14 mouse cellular contexts compared by ENCODE assay signal in the genomic region with DNA sequence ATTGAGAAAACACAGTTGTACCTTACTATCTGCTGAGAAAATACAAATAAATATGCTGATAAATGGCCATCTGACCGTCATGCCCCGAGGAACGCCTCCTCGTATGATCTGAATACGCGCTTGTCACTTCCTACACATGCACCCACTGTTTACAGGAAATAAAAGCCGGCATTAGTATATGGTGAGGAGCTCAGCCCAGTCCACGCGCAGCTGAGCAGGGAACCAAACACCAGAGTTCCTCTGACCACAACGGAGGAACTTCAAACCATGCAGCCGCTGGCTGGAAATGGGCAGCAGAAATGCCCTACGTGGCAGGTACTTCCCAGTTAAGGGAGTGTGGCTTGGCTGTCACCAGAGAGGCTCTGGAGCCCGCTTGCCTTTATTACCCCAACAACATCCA. TPM values are rescaled to one million over a fixed set of nuclear protein-coding genes. Genes with fewer than 3 reads are reported as not detected.
DNase-seq lines count a peak whose midpoint lies in the region; ATAC-seq lines count a peak whose summit lies in the region.
"Had no signal": no experiment of that assay in that cellular context is flagged by ENCODE, and none has a peak within 500 bp of the region (broad histone marks: within the 10 kb centered on the region; RNA-seq: fewer than 3 reads in every experiment).

No protein-coding gene starts in this region.

- peak; percentile 78 for ATAC-seq in granulocyte monocyte progenitor cell, adult 5-6 weeks (replicated peaks; ENCODE audit: poor library complexity, severe bottlenecking)
- ATAC-seq in megakaryocyte progenitor cell, adult 5-6 weeks (replicated peaks; ENCODE audit: poor library complexity): peak; percentile 70
- ATAC-seq in neutrophil, adult 5-6 weeks (ENCODE audit: extremely low read depth, insufficient number of reproducible peaks, low FRiP score, poor library complexity, severe bottlenecking): peak; percentile 33; the same call in 1 of the 2 replicates

- peak; percentile 60 for DNase-seq in 416B (ENCODE audit: low read depth)
- peak; percentile 36 for DNase-seq in T-cell, adult 2 months (ENCODE audit: low spot score)
- peak; percentile 47 for DNase-seq in induced T-regulatory cell, adult 2 months (ENCODE audit: low read depth)

RNA-seq across cellular contexts. Expression of gene Gm10428, which starts 3.5 kb away (rescaled TPM):
- total RNA-seq in granulocyte monocyte progenitor cell, adult 5-6 weeks (2014; fragmentation: Nextera tagmentation): not detected in 2 replicates
- not detected in 2 replicates for total RNA-seq in granulocyte monocyte progenitor cell, adult 5-6 weeks (2017)
- not detected in 2 replicates for total RNA-seq in megakaryocyte progenitor cell, adult 5-6 weeks (2015)
- not detected in 2 replicates for total RNA-seq in megakaryocyte progenitor cell, adult 5-6 weeks (2017)
- total RNA-seq in neutrophil, adult 5-6 weeks (2017): not detected in 2 replicates
- total RNA-seq: adrenal gland, adult 2 months; adrenal gland, postnatal 14 days; adrenal gland, postnatal 4 days; ES-E14; gastrocnemius, adult 8-10 months; gastrocnemius, postnatal 25 days; heart, adult 8-10 months; heart, postnatal 25 days had no signal

RNA-seq across cellular contexts. Expression of gene Zfp287, which starts 17.7 kb away (rescaled TPM):
- 1.1 and 2.5 TPM in 2 replicates for total RNA-seq in granulocyte monocyte progenitor cell, adult 5-6 weeks (2014; fragmentation: Nextera tagmentation)
- 0.56 and 1.9 TPM in 2 replicates for total RNA-seq in granulocyte monocyte progenitor cell, adult 5-6 weeks (2017)
- total RNA-seq in megakaryocyte progenitor cell, adult 5-6 weeks (2015): 1.3 and 1.9 TPM in 2 replicates
- total RNA-seq in megakaryocyte progenitor cell, adult 5-6 weeks (2017): 0.50 and 1.2 TPM in 2 replicates
- 10.6 and 12.8 TPM in 2 replicates for total RNA-seq in neutrophil, adult 5-6 weeks (2017)

RNA-seq across cellular contexts. Expression of gene Zfp286, which starts 39.8 kb away (rescaled TPM):
- 3.2 and 7.5 TPM in 2 replicates for total RNA-seq in granulocyte monocyte progenitor cell, adult 5-6 weeks (2014; fragmentation: Nextera tagmentation)
- total RNA-seq in granulocyte monocyte progenitor cell, adult 5-6 weeks (2017): 2.4 and 2.8 TPM in 2 replicates
- total RNA-seq in megakaryocyte progenitor cell, adult 5-6 weeks (2015): 6.2 and 7.2 TPM in 2 replicates
- 5.6 and 7.1 TPM in 2 replicates for total RNA-seq in megakaryocyte progenitor cell, adult 5-6 weeks (2017)
- total RNA-seq in neutrophil, adult 5-6 weeks (2017): 0.81 and 2.9 TPM in 2 replicates

Comparison
In these comparisons a context has a peak if more than half of its experiments do, and no peak if none do; other contexts are left out.
1. Peak in every context shown above with its lines: DNase-seq and ATAC-seq.